Mouse (Mus musculus) megakaryocyte-erythroid progenitor cell, adult 5-6 weeks (primary cell): ENCODE results near the gene Acaca. TPM values are rescaled to one million over a fixed set of nuclear protein-coding genes. Genes with fewer than 3 reads are reported as not detected.
A peak's percentile ranks its signal among the peaks of the same experiment; 100 is the strongest.

ENCODE experiments used
- ATAC-seq: replicated peaks from 2 replicates; pipeline ENCODE4 v1.8.0; 2016; ENCODE audit warnings: mild to moderate bottlenecking, inconsistent platforms; ENCODE audit not compliant: severe bottlenecking, poor library complexity, low FRiP score, low TSS enrichment
- total RNA-seq, 2 experiments: library from RNA; stranded (forward) in 1 of 2; stranded (reverse) in 1 of 2; fragments of 200-1000, 215-1000 nt in 1 of 2; fragments of >200 nt in 1 of 2; fragmentation: Nextera tagmentation in 1 of 2; gene quantifications; 2 replicates each; pipeline ENCODE4 v1.2.3; 2014 to 2017

Gene Acaca
- total RNA-seq, 2 experiments from 2014 or later = 22.5 to 30.2 TPM

- ATAC-seq = no peak
These were observed 296.5 kb downstream of the Acaca start for GRCm38 (mm10) chr11:84425736-84426632.

- ATAC-seq = no peak
These were observed 297.1 kb downstream of the Acaca start for GRCm38 (mm10) chr11:84426633-84426998.

DNA sequence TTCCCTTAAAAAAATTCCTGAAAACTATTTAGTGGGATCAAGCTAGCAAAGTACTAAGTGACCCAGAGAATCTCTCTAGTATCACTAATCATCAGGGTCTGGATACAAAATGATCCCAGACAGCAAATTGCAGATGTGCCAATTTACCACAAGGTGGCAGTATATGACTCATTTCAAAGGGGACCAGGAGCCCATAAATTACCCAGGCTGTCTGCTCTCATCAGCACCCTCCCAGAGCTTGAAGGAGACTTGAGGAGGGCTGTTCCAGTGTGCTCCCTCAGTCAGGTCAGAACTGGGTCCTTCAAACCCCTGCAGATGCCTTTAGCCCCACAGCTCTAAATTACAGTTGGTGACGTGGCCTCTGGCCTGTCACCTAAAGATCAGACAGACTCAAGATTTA lies 300.1 kb downstream of the Acaca start:
- peak; percentile 69 for ATAC-seq

DNA sequence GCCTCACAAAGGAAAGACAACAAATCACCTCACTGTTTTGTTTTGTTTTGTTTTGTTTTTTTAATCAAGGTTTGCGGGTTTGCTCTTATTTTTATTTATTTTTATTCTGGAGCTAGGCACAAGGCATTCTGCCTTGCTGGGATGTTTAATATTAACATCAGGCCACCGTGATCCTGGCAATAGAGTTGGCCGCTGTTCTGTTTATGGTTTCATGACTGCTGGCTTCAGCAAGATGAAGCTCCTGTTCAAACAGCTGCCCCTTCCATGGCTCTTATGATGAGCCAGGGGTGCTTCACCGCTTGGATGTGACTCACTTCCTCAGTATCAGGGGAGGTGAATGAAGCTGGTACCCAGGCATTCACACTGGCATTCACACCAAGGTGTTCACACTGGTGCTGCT lies 300.9 kb downstream of the Acaca start:
- ATAC-seq = no peak

DNA sequence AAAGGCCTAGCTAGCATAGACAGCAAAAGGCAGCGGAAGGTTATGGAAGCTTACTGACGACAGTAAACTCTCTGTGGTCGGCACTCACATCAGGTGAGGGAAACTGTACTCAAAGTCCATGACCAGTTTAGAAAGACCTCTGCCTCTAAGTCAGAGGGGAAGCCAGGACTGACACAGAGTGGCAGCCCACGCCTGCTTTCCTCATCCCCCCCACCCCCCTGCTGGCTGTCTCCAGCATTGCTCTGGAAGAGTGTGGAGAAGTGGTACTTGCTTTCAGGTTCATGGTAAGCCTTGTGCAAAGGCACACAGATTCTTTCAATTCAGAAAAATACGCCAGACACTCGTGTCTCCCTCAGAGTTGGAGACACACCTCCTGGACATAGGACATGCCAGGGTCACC lies 305.4 kb downstream of the Acaca start:
- peak; percentile 62; the same call in 1 of the 2 replicates for ATAC-seq

DNA sequence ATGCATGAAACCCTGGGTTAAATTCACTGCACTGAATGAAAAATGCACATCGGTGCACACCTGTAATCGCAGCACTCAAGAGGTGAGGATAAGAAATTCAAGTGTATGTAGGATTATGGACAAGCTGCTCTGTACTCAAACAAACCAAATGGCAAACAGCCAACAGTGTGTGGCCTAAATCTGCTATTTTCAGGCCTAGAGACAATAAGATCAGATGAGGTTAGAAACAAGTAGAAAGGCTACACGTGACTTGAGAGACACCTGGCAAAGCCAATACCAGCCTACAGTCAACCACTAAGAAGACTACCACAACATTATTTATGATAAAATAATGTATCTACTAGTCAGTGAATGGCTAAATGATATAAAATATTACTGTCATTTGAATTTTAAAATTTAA lies 310.9 kb downstream of the Acaca start:
- ATAC-seq = peak; percentile 47; the same call in 1 of the 2 replicates

DNA sequence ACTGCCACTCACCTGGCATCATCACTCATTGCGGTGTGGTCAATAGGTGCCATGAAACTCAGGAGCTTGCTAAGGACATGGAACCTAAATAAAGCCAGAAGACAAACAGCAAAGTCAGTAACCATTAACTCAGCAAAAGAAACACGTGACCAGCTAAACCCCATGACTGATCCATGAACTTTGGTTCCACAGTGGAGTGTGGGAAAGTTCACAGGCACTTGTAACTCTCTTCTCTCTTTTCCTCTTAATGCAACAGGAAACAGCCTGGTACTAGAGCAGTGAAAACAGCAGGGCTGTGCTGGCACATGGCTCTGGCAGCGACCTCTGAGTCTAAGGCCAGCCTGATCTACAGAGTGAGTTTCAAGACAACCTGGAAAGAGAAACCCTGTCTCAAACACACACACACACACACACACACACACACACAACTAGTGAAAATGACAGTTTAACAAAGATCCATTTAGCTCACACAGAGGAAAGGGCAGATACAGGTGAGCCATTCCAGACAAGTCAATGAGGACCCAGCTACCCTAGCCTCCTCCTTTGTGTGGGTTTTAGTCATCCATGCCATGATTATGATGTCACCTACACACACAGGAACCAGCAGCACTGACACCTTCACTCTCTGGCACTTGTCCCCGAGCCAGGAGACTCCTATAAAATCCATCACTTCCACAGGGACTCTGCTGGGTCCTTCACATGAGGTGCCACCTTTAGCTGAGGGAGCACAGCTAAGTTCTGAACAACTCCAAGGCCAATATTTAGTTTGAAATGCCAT lies 313.3 kb downstream of the Acaca start:
- no peak for ATAC-seq

Other genes starting within 250 kb of the Acaca start
- 29.1 and 31.5 TPM in 2 replicates for gene Ddx52, start 187.6 kb upstream of the Acaca start, total RNA-seq (2014; fragmentation: Nextera tagmentation)
- gene Ddx52, start 187.6 kb upstream of the Acaca start, total RNA-seq (2017) = 58.8 and 95.1 TPM in 2 replicates
- gene Synrg, start 165.2 kb upstream of the Acaca start, total RNA-seq (2014; fragmentation: Nextera tagmentation) = 28.7 and 33.4 TPM in 2 replicates
- gene Synrg, start 165.2 kb upstream of the Acaca start, total RNA-seq (2017) = 14.7 and 21.0 TPM in 2 replicates
- not detected in 2 replicates for gene Dusp14, start 60.4 kb upstream of the Acaca start, total RNA-seq (2014; fragmentation: Nextera tagmentation)
- not detected in 2 replicates for gene Dusp14, start 60.4 kb upstream of the Acaca start, total RNA-seq (2017)
- 35.2 and 37.8 TPM in 2 replicates for gene Tada2a, start 72 bp upstream of the Acaca start, total RNA-seq (2014; fragmentation: Nextera tagmentation)
- gene Tada2a, start 72 bp upstream of the Acaca start, total RNA-seq (2017) = 35.0 and 38.3 TPM in 2 replicates
- gene Gm11437, start 37.8 kb downstream of the Acaca start, total RNA-seq (2014; fragmentation: Nextera tagmentation) = not detected in 2 replicates
- gene Gm11437, start 37.8 kb downstream of the Acaca start, total RNA-seq (2017) = not detected in 2 replicates